Mouse (Mus musculus) A20 (cell line): Measurements from ENCODE around the gene Usp43.

Experiments used
- DNase-seq: peaks from one replicate; pipeline ENCODE4 v3.0.0-alpha.2; 2011; ENCODE audit warnings: low read depth, low spot score

The Usp43 gene

GRCm38 (mm10) chr11:67808051-67808450, 113.9 kb downstream of the Usp43 start:
- no peak for DNase-seq

GRCm38 (mm10) chr11:67806832-67807597, 114.9 kb downstream of the Usp43 start:
- no peak for DNase-seq

GRCm38 (mm10) chr11:67805538-67805937, 116.4 kb downstream of the Usp43 start:
- peak; percentile 23 for DNase-seq
